Mouse (Mus musculus): Measurements from ENCODE around the gene H2-Ab1. TPM values are rescaled to one million over a fixed set of nuclear protein-coding genes. Genes with fewer than 3 reads are reported as not detected.

The H2-Ab1 gene
- total RNA-seq, 1 experiment from 2014 or later, result 931 TPM

DNA sequence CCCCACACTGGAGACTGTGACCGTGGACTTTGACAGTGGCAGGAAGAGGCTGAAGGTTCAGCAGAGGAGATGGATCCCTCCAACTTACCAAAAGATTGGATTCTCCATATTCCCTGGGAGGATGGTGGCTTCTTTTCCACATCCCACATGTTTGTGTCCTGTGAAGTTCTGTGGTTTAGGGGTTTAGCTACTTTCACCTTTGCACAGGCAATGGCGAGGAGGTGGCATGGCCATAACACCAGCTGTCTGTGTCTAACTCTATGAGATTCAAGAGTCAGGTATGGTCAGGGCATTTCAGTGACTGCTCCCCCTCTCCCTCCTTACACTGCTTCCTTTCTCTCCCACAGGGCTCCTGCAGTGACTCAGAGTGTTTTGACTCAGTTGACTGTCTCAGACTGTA, 11.3 kb downstream of the H2-Ab1 start:
- no peak for ATAC-seq (replicated peaks; ENCODE audit: insufficient number of reproducible peaks, low FRiP score, low TSS enrichment, poor library complexity, severe bottlenecking)

GRCm38 (mm10) chr17:34269817-34270216, 12.3 kb downstream of the H2-Ab1 start:
- ATAC-seq (replicated peaks; ENCODE audit: insufficient number of reproducible peaks, low FRiP score, low TSS enrichment, poor library complexity, severe bottlenecking), result no peak

GRCm38 (mm10) chr17:34270230-34270629, 12.7 kb downstream of the H2-Ab1 start:
- ATAC-seq (replicated peaks; ENCODE audit: insufficient number of reproducible peaks, low FRiP score, low TSS enrichment, poor library complexity, severe bottlenecking), result no peak

- ATAC-seq (replicated peaks; ENCODE audit: insufficient number of reproducible peaks, low FRiP score, low TSS enrichment, poor library complexity, severe bottlenecking), result no peak
These were observed 13.5 kb downstream of the H2-Ab1 start for GRCm38 (mm10) chr17:34270940-34271339.

- no peak for ATAC-seq (replicated peaks; ENCODE audit: insufficient number of reproducible peaks, low FRiP score, low TSS enrichment, poor library complexity, severe bottlenecking)
These were observed 14.6 kb downstream of the H2-Ab1 start for GRCm38 (mm10) chr17:34272102-34272501.

GRCm38 (mm10) chr17:34280499-34281038, 23.1 kb downstream of the H2-Ab1 start:
- ATAC-seq (replicated peaks; ENCODE audit: insufficient number of reproducible peaks, low FRiP score, low TSS enrichment, poor library complexity, severe bottlenecking), result peak; percentile 41

DNA sequence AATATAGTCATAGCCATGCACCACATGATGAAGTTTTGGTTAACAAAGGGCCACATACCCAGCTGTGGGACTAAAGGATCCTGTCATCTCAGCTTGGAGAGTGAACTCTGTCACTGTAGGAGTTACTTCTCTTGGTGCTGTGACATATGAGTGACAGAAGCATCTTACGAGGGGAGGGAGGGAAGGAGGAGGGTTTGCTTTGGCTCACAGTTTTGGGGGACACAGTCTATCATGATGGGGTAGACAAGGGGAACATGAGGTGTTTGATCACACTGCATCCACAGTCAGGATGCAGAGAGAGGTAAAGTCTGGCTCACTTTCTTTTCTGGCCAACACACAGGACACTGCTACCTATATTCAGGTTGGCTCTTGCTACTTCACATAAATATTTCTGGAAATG, 24.3 kb downstream of the H2-Ab1 start:
- ATAC-seq (replicated peaks; ENCODE audit: insufficient number of reproducible peaks, low FRiP score, low TSS enrichment, poor library complexity, severe bottlenecking), result no peak

- ATAC-seq (replicated peaks; ENCODE audit: insufficient number of reproducible peaks, low FRiP score, low TSS enrichment, poor library complexity, severe bottlenecking), result no peak
These were observed 27.9 kb downstream of the H2-Ab1 start for GRCm38 (mm10) chr17:34285371-34285770.

GRCm38 (mm10) chr17:34285848-34286247, 28.4 kb downstream of the H2-Ab1 start:
- ATAC-seq (replicated peaks; ENCODE audit: insufficient number of reproducible peaks, low FRiP score, low TSS enrichment, poor library complexity, severe bottlenecking), result no peak

GRCm38 (mm10) chr17:34286501-34286900, 29.0 kb downstream of the H2-Ab1 start:
- ATAC-seq (replicated peaks; ENCODE audit: insufficient number of reproducible peaks, low FRiP score, low TSS enrichment, poor library complexity, severe bottlenecking), result 0 out of 2 replicates have a peak, but pooled peaks have one; percentile 15

GRCm38 (mm10) chr17:34286999-34287398, 29.5 kb downstream of the H2-Ab1 start:
- ATAC-seq (replicated peaks; ENCODE audit: insufficient number of reproducible peaks, low FRiP score, low TSS enrichment, poor library complexity, severe bottlenecking), result peak; percentile 5; the same call in 1 of the 2 replicates

GRCm38 (mm10) chr17:34287648-34288047, 30.2 kb downstream of the H2-Ab1 start, which contains the start of gene H2-Aa:
Gene H2-Aa (minus strand): TSS chr17:34287823.
- ATAC-seq (replicated peaks; ENCODE audit: insufficient number of reproducible peaks, low FRiP score, low TSS enrichment, poor library complexity, severe bottlenecking), result peak; percentile 65

DNA sequence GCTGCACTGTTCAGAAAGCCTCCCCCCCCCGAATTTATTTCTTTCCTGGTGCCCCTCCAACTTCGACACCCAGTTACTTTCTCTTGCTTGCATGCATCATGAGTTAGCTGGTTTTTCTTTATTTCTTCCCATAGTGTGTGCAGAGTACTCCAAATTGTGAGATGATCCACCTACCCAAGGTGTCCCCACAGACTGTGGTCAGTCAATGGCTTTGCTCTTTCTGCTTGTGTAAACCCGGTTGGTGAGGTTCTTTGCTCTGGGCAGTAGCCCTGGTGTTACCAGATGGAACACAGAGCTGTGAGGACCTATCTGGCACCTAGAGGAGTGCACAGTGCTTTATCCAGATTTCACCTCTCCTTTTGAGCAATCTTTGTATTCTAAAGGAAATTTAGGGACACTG, 30.6 kb downstream of the H2-Ab1 start:
- ATAC-seq (replicated peaks; ENCODE audit: insufficient number of reproducible peaks, low FRiP score, low TSS enrichment, poor library complexity, severe bottlenecking), result no peak

- peak; percentile 63 for ATAC-seq (replicated peaks; ENCODE audit: insufficient number of reproducible peaks, low FRiP score, low TSS enrichment, poor library complexity, severe bottlenecking)
These were observed 34.1 kb downstream of the H2-Ab1 start for GRCm38 (mm10) chr17:34291609-34292008.

- no peak for ATAC-seq (replicated peaks; ENCODE audit: insufficient number of reproducible peaks, low FRiP score, low TSS enrichment, poor library complexity, severe bottlenecking)
These were observed 35.1 kb downstream of the H2-Ab1 start for GRCm38 (mm10) chr17:34292570-34292969.

DNA sequence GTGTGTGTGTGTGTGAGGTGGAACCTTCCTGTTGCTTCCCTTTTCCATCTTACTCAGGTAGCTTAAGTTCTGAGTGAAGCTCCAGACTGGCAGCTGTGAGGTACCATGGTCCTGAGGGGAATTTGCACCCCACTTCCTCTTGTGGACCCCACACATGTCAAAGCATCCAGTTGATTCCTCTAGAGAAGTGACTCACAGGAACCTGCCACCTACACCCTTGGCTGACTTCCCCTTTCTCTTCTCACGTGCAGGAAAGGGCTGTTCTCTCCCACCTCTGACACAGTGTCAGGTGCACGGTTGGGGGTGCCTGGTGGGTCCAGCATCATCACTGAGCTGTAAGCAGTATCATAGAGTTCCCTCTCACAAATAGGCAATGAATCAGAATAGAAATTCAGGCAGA, 36.0 kb downstream of the H2-Ab1 start:
- ATAC-seq (replicated peaks; ENCODE audit: insufficient number of reproducible peaks, low FRiP score, low TSS enrichment, poor library complexity, severe bottlenecking), result peak; percentile 65

- no peak for ATAC-seq (replicated peaks; ENCODE audit: insufficient number of reproducible peaks, low FRiP score, low TSS enrichment, poor library complexity, severe bottlenecking)
These were observed 36.8 kb downstream of the H2-Ab1 start for GRCm38 (mm10) chr17:34294249-34294648.

- no peak for ATAC-seq (replicated peaks; ENCODE audit: insufficient number of reproducible peaks, low FRiP score, low TSS enrichment, poor library complexity, severe bottlenecking)
These were observed 37.8 kb downstream of the H2-Ab1 start for GRCm38 (mm10) chr17:34295307-34295706.

GRCm38 (mm10) chr17:34295891-34296794, 38.7 kb downstream of the H2-Ab1 start:
- ATAC-seq (replicated peaks; ENCODE audit: insufficient number of reproducible peaks, low FRiP score, low TSS enrichment, poor library complexity, severe bottlenecking), result peak; percentile 59

GRCm38 (mm10) chr17:34299356-34299755, 41.9 kb downstream of the H2-Ab1 start:
- ATAC-seq (replicated peaks; ENCODE audit: insufficient number of reproducible peaks, low FRiP score, low TSS enrichment, poor library complexity, severe bottlenecking), result no peak
